Mouse (Mus musculus) thymus, postnatal 14 days (tissue): Measurements from ENCODE around the gene Rab4a.
"Not testable (repeated sequence)": the region's sequence is repeated elsewhere in the genome, so short reads cannot be mapped to it uniquely, and the experiment has no call there.

Source experiments
- DNase-seq: peaks from one replicate; pipeline ENCODE4 v3.0.0; 2021

The Rab4a gene

DNA sequence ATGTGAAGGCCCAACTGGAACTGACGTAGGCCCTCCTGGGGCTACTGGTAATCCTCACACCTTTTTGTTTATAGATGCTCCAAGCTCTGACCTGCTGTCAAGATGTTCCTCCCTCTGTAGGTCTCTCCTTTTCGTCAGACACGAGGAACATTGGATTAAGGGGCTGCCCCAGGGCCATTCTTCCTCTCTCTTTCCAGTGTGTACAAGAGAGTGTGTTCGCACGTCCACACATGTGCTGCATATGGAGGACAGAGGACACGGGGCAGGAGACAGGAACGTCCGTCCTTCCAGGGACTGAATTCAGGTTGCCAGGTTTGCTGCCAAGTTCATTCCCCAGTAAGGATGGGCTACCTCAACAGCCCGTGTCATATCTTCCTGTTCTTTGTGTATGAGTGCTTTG, 16.3 kb upstream of the Rab4a start:
- DNase-seq = no peak

DNA sequence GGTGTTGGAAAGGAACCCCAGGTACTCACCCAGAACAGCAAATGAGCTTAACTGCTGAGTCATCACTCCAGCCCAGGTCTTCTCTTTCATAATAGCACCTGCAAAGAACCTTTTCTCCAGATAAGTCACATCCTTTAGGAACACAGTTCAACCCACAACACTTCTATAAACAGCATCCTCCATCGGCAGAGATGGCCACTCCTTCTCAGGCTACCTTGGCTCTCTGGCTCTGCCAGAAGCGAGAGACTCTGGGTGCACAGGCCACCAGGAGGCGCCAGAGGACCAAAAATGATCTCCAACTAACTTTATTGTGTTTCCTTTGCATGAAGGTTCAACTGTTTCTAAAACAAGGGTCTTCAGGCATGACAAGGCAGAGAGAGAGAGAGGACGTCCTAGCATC, 15.8 kb upstream of the Rab4a start:
- peak; percentile 85 for DNase-seq

GRCm38 (mm10) chr8:123791101-123791844, 14.5 kb upstream of the Rab4a start:
- no peak for DNase-seq

GRCm38 (mm10) chr8:123791845-123792225, 13.9 kb upstream of the Rab4a start:
- DNase-seq = no peak

DNA sequence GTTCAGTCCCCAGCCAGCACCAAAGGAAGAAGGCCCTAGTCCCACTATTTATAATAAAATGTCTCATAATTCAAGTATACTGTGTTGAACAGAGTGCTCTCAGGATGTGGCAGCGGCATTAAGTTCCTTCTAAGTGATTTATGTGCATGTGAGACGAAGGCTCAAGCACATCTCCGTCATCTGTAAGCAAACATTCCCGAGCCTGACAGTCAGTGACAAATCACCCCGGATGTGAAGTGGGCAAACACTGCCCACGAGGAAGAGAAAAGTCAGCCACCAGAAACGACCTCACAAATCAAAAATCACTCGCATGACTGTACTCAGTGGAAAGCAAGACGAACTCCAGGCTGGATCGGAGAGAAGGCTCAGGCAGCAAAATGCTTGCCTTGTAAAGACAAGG, 11.9 kb upstream of the Rab4a start:
- DNase-seq = no peak

GRCm38 (mm10) chr8:123794766-123795165, 11.0 kb upstream of the Rab4a start:
- no peak for DNase-seq

DNA sequence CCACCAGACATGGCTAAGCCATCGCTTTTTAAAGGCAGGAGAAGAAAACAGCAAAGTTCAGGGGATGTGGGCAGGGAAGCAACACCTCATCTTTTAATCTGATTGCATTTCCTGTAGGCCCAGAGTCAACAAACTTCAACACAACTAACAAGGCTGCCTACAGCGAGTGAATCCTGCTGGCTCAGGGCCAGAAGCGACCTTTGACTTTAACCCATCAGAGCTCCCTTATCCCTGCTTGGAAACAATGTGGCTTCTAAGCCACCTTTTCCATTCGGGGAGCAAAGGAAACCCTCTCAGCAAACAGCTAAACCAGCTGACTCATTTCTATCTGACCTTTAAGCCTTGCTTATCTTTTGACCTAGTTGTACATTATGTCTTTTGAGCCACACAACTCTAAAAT, 9.0 kb upstream of the Rab4a start:
- DNase-seq = no peak

GRCm38 (mm10) chr8:123797928-123798327, 7.9 kb upstream of the Rab4a start:
- DNase-seq = no peak

DNA sequence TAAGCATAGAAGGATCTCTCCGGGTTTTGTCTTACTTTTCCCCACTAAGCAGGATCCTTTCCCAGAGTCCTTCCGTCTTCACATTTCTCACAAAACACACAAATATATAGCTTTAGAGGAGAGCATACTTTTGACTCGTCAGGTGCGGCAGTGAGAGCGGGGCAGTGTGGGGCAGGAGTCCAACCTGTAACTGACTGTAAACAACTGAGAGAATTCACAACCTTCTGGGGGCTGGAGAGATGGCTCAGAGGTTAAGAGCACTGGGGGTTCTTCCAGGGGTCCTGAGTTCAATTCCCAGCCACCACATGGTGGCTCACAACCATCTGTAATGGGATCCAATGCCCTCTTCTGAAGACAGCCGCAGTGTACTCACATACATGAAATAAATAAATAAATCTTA, 6.4 kb upstream of the Rab4a start:
- no peak for DNase-seq

DNA sequence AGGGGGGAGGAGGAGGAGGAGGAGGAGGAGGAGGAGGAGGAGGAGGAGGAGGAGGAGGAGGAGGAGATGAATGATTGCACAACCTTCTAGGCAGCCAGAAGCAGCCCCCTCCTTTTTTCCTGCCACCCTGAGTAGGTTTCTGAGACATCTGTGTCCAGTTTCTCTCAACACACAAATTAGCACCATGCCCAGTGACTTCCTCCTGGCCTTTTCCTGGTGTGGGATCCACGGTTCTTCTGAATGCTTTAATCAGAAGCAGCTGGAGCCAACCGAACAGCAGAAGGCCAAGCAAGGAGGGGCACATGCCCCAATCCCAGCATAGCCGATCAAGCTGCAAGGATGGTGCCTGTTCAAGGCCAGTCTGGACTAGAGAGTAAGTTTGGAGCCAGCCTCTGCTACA, 5.9 kb upstream of the Rab4a start:
- no peak for DNase-seq

- DNase-seq = no peak
Measured at GRCm38 (mm10) chr8:123800867-123801266, 4.9 kb upstream of the Rab4a start.

DNA sequence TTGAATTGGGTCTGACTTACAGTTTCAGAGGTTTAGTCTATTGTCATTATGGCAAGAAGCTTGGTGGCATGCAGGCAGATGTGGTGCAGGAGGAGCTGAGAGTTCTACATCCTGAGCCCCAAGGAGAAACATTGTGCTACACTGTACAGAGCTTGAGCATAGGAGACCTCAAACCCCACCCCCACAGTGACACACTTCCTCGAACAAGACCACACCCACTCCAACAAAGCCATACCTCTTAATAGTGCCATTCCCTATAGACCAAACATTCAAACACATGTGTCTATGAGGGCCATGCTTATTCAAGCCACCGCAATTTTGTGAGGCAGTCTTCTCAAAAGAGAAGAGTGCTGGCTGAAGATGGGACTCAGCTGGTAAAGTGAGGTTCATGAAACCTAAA, 4.2 kb upstream of the Rab4a start:
- no peak for DNase-seq

- no peak for DNase-seq
Measured at GRCm38 (mm10) chr8:123803639-123804038, 2.1 kb upstream of the Rab4a start.

DNA sequence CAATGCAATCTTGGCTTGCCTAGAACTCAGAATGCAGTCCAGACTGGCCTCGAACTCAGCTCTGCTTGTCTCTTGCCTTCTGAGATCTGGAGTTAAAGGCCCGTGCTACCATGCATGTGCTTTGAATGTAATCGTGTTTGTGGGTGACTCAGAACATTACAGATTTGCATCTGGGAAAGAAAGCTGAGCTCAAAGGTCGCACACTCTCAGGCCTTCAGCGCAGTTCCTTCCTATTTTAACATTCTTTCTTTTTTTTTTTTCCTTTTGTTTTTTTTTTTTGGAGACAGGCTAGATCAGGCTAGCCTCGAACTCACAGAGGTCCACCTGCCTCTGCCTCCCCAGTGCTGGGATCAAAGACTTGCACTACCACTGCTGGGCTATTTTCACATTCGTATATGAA, 1.2 kb upstream of the Rab4a start:
- DNase-seq = no peak

GRCm38 (mm10) chr8:123805209-123805717, 522 bp upstream of the Rab4a start:
- DNase-seq = no peak

DNA sequence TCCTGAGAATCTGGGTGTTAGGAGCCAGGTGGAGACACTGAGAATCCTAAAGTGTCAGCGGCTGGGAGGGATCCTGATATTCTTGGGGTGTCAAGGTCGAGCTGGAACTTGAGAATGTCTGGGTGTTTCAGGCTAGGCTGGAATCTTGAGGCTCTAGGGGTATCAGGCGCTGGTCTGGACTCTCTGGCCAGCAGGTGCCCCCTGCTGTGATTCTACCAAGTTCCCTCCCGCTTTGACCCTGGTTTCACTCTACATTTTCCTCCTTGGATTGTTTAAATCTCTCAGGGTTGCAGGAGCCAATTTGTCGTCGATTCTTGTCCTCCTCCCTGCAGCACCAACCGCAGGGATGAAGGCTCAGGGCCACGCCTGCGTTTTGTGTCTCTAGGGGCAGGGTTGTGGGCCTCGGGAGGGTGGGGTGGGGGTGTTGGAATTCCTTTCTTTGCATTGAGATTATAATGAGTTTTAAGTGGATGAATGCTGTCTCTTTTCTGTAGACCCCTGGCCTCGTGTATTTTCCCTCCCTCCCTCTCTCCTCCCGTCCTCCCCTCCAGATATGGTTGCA, 670 bp downstream of the Rab4a start:
- no peak for DNase-seq

- no peak for DNase-seq
Measured at GRCm38 (mm10) chr8:123807024-123807431, 1.2 kb downstream of the Rab4a start.

GRCm38 (mm10) chr8:123807852-123808573, 2.2 kb downstream of the Rab4a start:
- no peak for DNase-seq

DNA sequence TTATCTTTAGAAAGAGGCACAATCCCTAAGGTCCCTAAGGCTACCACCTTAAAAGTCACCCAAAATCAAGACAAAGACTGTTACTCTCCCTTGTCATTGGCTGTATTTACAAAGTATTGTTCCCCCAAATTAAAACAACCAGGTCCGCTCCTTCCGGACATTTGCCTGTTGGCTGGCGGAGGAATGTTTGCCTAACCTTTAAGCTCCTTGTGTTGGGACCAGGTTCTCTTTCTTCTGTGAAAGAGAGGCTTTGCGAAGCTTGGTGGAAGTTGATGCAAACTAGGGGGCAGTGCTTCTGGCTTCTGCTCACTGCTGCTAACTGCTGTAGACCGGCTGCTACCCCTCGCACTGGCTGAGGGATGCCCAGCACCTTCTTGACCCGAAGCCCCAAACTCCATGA, 2.9 kb downstream of the Rab4a start:
- DNase-seq = no peak

GRCm38 (mm10) chr8:123809342-123809741, 3.6 kb downstream of the Rab4a start:
- DNase-seq = not testable (repeated sequence)

GRCm38 (mm10) chr8:123812227-123812626, 6.4 kb downstream of the Rab4a start:
- no peak for DNase-seq

DNA sequence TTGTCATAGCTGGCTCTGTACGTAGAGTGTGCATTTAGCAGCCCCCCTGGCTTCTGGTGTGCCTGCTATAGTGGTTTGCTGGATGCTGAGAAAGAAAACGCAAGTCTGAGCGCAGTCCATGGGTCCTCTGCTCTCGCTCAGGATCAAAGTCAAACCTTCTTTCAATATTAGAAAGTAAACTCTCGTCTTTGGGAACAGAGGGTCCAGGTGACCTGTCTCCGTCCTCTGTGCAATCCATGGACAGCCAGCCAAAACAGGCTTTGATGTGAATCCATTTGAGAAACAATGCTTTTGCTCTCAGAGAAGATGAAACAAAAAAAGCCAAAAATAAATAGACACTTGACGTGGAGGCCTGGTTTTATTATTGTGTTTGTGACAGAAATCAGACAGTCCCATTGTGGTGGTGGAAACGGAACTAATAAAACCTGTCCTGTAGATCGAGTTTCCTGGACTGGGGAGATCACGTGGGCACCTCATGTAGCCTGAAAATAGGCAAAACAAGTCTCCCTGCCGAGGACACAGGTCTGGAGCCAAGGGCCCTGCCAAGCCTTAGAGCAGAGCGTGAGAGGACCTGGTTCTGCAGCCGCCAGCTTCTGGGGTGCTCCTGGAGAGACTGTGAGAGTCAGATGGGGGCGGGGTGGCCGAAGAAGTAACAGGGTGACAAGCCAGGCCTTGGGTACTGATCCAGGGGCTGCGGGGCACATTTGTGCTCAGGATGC, 7.5 kb downstream of the Rab4a start:
- DNase-seq = no peak

GRCm38 (mm10) chr8:123813892-123814266, 8.1 kb downstream of the Rab4a start:
- DNase-seq = no peak

GRCm38 (mm10) chr8:123815325-123815724, 9.5 kb downstream of the Rab4a start:
- DNase-seq = no peak
